Mouse (Mus musculus) G1E (cell line): ENCODE results near the gene Zfp874b.

Experiments used
- CTCF ChIP-seq: IDR thresholded peaks from 2 replicates; pipeline ENCODE4 v1.5.1; 2012; ENCODE audit warnings: low read depth, low read length, inconsistent platforms, mixed read lengths
- GATA1 ChIP-seq: IDR thresholded peaks from 2 replicates; pipeline ENCODE4 v1.6.1; 2012; ENCODE audit warnings: borderline replicate concordance, low read length, inconsistent platforms, mixed read lengths
- GATA2 ChIP-seq: IDR thresholded peaks from 2 replicates; pipeline ENCODE4 v1.6.1; 2012; ENCODE audit warnings: low read depth, low read length, inconsistent platforms, borderline replicate concordance
- POLR2AphosphoS5 ChIP-seq: IDR thresholded peaks from 2 replicates; pipeline ENCODE4 v1.6.1; 2012; ENCODE audit warnings: low read depth, low read length, inconsistent platforms; ENCODE audit not compliant: insufficient replicate concordance
- TAL1 ChIP-seq: conservative IDR thresholded peaks from 2 replicates; pipeline ENCODE4 v1.6.1; 2012; ENCODE audit warnings: low read depth, low read length, inconsistent platforms, mixed read lengths

- no peak for TF ChIP-seq CTCF
- TF ChIP-seq GATA1: no peak
- no peak for TF ChIP-seq TAL1
- TF ChIP-seq POLR2AphosphoS5: no peak
- TF ChIP-seq GATA2: no peak
Measured at GRCm38 (mm10) chr13:67428116-67428515, 55.9 kb downstream of the Zfp874b start.
